Mouse (Mus musculus) forebrain, embryonic 16.5 days (tissue): ENCODE measurements at regions not wholly inside any gene's neighbourhood (a gene's known extent, or its start where the extent isn't known, plus 50 kb on each side); places are given as distances from the start of the nearest gene placed in this dataset.

ENCODE experiments used
- ATAC-seq: fragments of 200-750 bp; cut with Nextera tagmentation; 2 replicates; pipeline ENCODE4 v1.8.0; 2017; ENCODE audit warnings: mild to moderate bottlenecking, moderate library complexity
- H3K27ac ChIP-seq: fragments of 300-500 bp; sonication (generic); 2 replicates; pipeline ENCODE4 v1.5.1; 2014; ENCODE audit warnings: low read length, control low read depth
- H3K27me3 ChIP-seq: fragments of 300-500 bp; sonication (generic); replicated peaks from 2 replicates; pipeline ENCODE4 v1.6.1; 2014; ENCODE audit warnings: low read length; ENCODE audit not compliant: control insufficient read depth, insufficient read depth
- H3K36me3 ChIP-seq: fragments of 300-500 bp; sonication (generic); 2 replicates; pipeline ENCODE4 v1.6.1; 2014; ENCODE audit not compliant: control insufficient read depth, insufficient read depth
- H3K4me1 ChIP-seq: fragments of 300-500 bp; sonication (generic); replicated peaks from 2 replicates; pipeline ENCODE4 v1.6.1; 2014; ENCODE audit warnings: low read length; ENCODE audit not compliant: control insufficient read depth, insufficient read depth
- H3K4me2 ChIP-seq: fragments of 300-500 bp; sonication (generic); 2 replicates; pipeline ENCODE4 v1.6.1; 2014; ENCODE audit warnings: mild to moderate bottlenecking, low read length, control low read depth
- H3K4me3 ChIP-seq: fragments of 300-500 bp; sonication (generic); replicated peaks from 2 replicates; pipeline ENCODE4 v1.5.1; 2014; ENCODE audit warnings: mild to moderate bottlenecking, low read length, control low read depth
- H3K9ac ChIP-seq: fragments of 300-500 bp; sonication (generic); replicated peaks from 2 replicates; pipeline ENCODE4 v1.6.1; 2014; ENCODE audit warnings: low read depth, low read length, control low read depth
- H3K9me3 ChIP-seq: fragments of 300-500 bp; sonication (generic); 2 replicates; pipeline ENCODE4 v1.6.1; 2016; ENCODE audit warnings: low read length; ENCODE audit not compliant: control insufficient read depth
- WGBS: fragments of 180-500 bp; shearing (Covaris S2); extraction: QIAGEN DNeasy Blood & Tissue Kit; methylation state at CpG from one replicate; pipeline ENCODE4 v1.1.7; 2014; 5-methylcytosine and 5-hydroxymethylcytosine counted together

DNA sequence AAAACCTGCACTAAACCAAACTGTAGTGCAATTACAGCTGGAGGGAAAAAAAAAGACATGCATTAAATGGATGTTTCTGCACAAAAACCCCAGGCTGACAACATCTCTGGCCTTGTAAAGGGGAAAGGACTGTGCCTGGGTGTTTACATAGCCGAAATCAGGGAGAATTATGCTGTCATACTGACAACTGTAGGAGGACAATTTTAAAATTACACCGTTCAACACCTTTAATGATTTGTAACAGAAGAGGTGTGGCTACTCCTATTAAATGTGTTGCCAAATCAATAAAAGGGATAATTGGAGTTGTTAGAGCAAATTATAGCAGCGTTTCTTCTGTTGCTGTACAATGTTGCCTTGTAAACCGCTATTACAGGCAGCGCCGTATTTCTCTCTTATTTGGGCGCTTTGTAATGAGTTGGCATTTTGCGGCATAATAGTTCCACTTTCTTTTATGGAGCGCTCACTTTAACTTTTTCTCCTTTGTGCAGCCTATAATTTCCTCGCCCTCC is 111.0 kb downstream of the Mrm1 start:
- Histone ChIP-seq H3K9me3 (no peaks in the 10 kb centered on the region), H3K27me3 (peaks cover 41% of the 10 kb centered on the region), H3K27ac (no peak overlapping the region), H3K36me3 (no peaks in the 10 kb centered on the region), H3K4me3 (no peak overlapping the region), H3K4me2 (no peak overlapping the region), H3K9ac (no peak overlapping the region), H3K4me1 (peaks cover 26% of the 10 kb centered on the region)
- WGBS, result 14% methylated on average over 10 of the region's 10 CpGs
- ATAC-seq, result peak; percentile 64; the same call in 1 of the 2 replicates

DNA sequence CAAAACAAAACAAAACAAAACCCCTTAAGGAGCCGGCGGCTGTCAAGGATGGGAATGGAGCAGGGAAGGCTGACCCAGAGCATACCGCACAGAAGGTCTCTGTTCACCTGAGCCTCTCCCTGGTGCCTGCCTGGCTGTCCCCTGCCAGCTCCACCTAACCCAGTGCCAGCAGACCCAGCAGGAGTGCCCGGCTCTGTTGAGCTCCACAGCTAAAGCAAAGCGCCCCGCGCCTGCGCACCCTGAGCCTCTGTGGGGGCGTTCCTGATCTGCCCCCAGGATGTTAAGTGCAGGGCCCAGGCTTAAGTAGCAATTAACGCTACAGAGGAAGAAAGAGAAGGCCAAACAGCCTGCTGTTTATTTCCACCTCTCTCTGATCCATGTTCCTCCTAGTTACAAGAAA is 111.5 kb downstream of the Mrm1 start:
- H3K27me3 ChIP-seq, result peaks cover 36% of the 10 kb centered on the region
- no peak overlapping the region for H3K27ac ChIP-seq
- H3K4me3 ChIP-seq, result no peak overlapping the region
- ATAC-seq, result peak; percentile 66
- H3K36me3 ChIP-seq, result no peaks in the 10 kb centered on the region
- H3K4me1 ChIP-seq, result peaks cover 26% of the 10 kb centered on the region
- peak overlapping the region; percentile 14; the same call in 1 of the 2 replicates for H3K4me2 ChIP-seq
- H3K9me3 ChIP-seq, result no peaks in the 10 kb centered on the region
- no peak overlapping the region for H3K9ac ChIP-seq
- WGBS, result 2% methylated on average over 10 of the region's 10 CpGs

DNA sequence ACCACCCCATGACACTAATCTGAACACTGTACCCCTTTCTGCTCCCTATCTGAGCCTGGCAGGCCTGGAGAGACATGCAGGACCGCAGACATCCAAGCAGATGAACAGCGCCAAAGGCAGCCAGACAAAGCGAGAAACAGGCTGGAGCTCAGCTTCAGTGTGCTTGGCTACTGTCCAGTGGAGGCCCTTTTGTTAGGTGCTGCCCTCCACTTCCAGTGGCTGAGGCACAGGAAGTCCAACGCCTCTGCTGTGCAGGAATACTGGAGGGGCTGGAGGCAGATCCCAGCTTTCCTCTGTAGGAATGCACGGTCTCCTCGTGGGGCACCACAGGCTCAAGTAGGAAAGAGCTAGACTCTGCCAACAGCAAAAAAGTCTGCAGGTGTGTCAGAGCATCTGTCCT is 112.6 kb downstream of the Mrm1 start:
- peaks cover 29% of the 10 kb centered on the region for H3K4me1 ChIP-seq
- H3K4me3 ChIP-seq, result no peak overlapping the region
- no peak overlapping the region for H3K4me2 ChIP-seq
- H3K27ac ChIP-seq, result no peak overlapping the region
- no peaks in the 10 kb centered on the region for H3K36me3 ChIP-seq
- H3K27me3 ChIP-seq, result peaks cover 34% of the 10 kb centered on the region
- no peaks in the 10 kb centered on the region for H3K9me3 ChIP-seq
- WGBS, result 9% methylated on average over 6 of the region's 6 CpGs
- no peak overlapping the region for H3K9ac ChIP-seq
- no peak for ATAC-seq

DNA sequence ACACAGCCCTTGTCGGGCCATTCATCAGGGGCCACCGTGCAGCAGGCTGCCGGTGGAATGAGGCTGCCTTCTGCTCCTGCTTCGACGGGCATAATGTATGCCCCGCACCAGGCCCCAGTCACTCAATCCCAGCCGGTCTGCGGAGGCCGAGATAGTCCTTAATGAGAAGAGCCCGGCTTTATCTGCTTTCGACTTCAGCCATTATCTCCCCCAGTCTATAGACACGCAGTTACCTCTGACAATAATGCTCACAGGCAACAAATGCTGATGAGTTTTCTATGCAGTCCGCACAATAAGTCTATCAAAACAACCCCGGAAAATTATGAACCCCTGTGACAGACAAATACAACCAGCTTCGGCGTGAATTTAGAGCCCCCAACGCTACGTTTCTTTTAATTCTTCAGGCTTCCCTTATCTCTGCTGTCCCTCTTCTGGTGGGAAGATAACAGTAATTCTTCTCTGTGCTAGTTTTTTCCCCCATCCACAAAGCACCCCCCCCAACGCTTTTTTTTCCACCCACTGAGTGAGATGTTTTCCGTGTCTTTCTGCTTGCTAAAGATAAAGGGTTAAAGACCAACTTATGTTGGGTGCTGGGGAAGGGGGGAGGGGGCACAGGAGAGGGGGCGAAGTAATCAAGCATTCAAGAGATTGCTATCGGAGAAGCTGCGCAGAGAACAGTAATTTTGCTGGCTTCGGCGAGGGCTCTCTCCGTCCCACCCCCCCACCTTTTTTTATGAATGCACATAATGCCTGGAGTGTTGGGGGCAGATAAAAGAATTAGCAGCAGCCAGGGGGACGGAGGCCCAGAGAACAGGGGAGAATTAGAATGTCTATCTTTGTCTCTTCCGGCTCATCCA is 117.8 kb downstream of the Mrm1 start:
- 3% methylated on average over 28 of the region's 28 CpGs for WGBS
- Histone ChIP-seq H3K9me3 (no peaks in the 10 kb centered on the region), H3K36me3 (no peaks in the 10 kb centered on the region), H3K27ac (no peak overlapping the region), H3K4me3 (peak overlapping the region; percentile 7), H3K27me3 (peaks cover 17% of the 10 kb centered on the region), H3K4me2 (peak overlapping the region; percentile 40), H3K4me1 (peaks cover 12% of the 10 kb centered on the region), H3K9ac (peak overlapping the region; percentile 36; the same call in 1 of the 2 replicates)
- ATAC-seq, result peak; percentile 54; the same call in 1 of the 2 replicates

DNA sequence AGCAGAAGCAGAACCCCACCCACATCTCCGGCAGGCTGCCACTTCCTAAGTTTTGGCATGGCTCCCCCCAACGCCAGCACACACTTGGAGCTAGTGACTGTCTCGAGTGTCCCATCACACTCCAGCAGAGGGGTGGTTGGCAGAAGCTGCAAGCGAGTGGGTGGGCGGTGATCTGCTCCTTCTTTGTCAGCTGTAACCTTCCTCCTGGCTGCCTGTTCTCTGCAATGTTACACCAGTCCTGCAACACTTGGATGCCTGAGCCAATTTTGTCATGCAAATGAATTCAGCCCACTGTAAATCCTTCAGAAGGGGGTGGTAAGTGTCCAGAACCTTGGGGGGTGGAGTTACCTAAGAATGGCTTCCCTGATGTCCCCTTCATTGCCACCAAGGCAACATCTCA is 121.8 kb downstream of the Mrm1 start:
- no peaks in the 10 kb centered on the region for H3K9me3 ChIP-seq
- no peaks in the 10 kb centered on the region for H3K36me3 ChIP-seq
- H3K4me1 ChIP-seq, result peaks cover 9% of the 10 kb centered on the region; the same call in 1 of the 2 replicates
- no peak overlapping the region for H3K9ac ChIP-seq
- no peak overlapping the region for H3K27ac ChIP-seq
- H3K4me3 ChIP-seq, result no peak overlapping the region
- WGBS, result 31% methylated on average over 5 of the region's 5 CpGs
- ATAC-seq, result no peak
- H3K27me3 ChIP-seq, result peaks cover 13% of the 10 kb centered on the region
- no peak overlapping the region for H3K4me2 ChIP-seq

DNA sequence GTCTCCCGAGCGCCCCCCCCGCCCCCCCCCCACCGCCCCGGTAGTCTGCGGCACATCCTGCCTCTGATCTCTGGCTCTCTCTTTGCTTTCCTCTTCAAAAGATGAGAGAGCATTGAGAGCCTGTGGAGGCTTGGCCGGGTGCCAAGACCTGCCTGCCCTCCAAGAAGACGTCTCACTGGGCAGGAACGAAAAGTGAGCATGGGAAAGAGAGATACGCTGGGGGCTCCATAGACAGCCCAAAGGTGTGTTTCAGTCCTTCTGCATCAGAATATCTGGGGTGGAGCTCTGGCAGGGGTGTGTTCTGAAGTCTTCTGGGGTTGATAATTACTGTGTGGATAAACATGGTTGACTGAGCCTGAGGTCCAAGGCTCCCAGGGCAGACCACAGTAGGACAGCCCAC is 126.7 kb downstream of the Mrm1 start:
- Histone ChIP-seq H3K4me1 (0 out of 2 replicates have a peak, but pooled peaks cover 9% of the 10 kb centered on the region), H3K36me3 (no peaks in the 10 kb centered on the region), H3K9ac (no peak overlapping the region), H3K4me3 (no peak overlapping the region), H3K27ac (no peak overlapping the region), H3K27me3 (no peaks in the 10 kb centered on the region), H3K9me3 (no peaks in the 10 kb centered on the region), H3K4me2 (no peak overlapping the region)
- no peak for ATAC-seq
- WGBS, result 2% methylated on average over 7 of the region's 10 CpGs

DNA sequence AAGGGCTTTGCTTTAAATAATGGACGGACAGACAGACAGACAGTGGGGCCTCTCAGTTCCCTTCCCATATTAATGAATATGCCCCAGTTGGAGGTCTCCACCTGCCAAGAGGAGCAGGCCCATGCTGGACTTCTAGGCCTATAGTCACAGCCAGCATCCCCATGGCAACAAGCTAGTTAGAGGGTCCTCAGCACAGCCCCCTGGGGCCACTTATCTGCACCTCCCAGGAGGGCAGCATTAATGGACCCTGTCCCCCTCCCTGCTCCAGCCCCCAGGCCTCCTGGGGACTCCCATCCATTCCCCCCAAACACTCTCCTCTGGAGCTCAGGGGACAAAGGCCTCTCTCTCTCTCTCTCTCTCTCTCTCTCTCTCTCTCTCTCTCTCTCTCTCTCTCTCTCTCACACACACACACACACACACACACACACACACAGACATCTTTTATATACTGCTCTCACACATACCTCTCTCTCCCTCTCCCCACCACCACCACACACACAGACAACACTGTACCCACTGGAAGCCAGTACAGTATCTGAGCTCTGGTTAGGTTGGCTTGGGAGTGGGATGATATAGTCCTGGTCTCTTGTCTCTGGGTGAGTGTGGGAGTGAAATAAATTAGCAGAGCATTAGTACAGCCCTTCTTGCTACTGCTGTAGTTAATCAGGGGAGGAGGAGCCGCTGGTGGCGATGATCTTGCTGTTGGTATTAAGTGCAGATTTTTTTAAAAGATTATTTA is 127.7 kb downstream of the Mrm1 start:
- Histone ChIP-seq H3K36me3 (no peaks in the 10 kb centered on the region), H3K9ac (no peak overlapping the region), H3K4me2 (no peak overlapping the region), H3K27ac (no peak overlapping the region), H3K4me3 (no peak overlapping the region), H3K4me1 (0 out of 2 replicates have a peak, but pooled peaks cover 6% of the 10 kb centered on the region), H3K9me3 (no peaks in the 10 kb centered on the region), H3K27me3 (no peaks in the 10 kb centered on the region)
- ATAC-seq, result no peak
- WGBS, result 48% methylated on average over 3 of the region's 3 CpGs

DNA sequence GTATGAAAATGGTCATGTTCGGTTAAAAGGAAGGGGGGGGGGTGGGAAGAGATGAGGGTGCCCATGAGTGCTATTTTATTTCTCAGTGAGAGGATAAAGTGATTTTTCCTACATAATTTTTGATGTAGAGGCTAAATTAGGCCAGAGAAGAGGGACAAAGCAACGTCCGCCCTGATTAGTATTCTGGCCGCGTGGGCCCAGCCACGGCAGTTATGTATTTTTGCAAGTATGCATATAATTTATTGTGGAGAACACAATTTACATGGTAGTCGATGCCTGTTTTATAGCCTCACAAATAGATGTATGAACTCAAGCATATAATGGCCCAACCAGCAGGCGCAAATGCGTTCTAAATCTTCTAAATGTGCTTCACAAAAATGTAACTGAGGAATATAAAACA is 132.8 kb downstream of the Mrm1 start:
- Histone ChIP-seq H3K27me3 (no peaks in the 10 kb centered on the region), H3K4me3 (no peak overlapping the region), H3K9ac (no peak overlapping the region), H3K36me3 (no peaks in the 10 kb centered on the region), H3K4me1 (0 out of 2 replicates have a peak, but pooled peaks cover 3% of the 10 kb centered on the region), H3K27ac (no peak overlapping the region), H3K9me3 (no peaks in the 10 kb centered on the region), H3K4me2 (no peak overlapping the region)
- whole genome bisulfite sequencing, result 80% methylated on average over 9 of the region's 9 CpGs
- ATAC-seq, result no peak

DNA sequence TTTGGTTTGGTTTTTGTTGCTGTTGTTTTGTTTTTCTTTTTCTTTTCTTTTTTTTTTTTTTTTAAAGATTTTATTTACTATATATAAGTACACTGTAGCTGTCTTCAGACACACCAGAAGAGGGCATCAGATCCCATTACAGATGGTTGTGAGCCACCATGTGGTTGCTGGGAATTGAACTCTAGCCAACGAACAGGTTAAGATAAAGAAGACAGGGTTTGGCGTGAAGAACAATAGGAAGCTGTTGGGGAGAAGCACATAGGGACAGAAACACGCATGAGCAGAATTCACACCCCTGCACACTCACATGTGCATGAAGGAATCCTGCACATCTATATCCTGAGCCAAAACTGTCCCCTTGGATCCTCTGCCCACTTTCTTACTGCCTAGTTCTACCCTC is 135.0 kb downstream of the Mrm1 start:
- Histone ChIP-seq H3K36me3 (no peaks in the 10 kb centered on the region), H3K27ac (no peak overlapping the region), H3K9me3 (no peaks in the 10 kb centered on the region), H3K4me3 (no peak overlapping the region), H3K9ac (no peak overlapping the region), H3K27me3 (no peaks in the 10 kb centered on the region), H3K4me2 (no peak overlapping the region), H3K4me1 (no peaks in the 10 kb centered on the region)
- ATAC-seq, result no peak
- WGBS, result 82% methylated on average over 3 of the region's 3 CpGs
